Mouse (Mus musculus): ENCODE results near the gene Tax1bp1.
A peak's percentile ranks its signal among the peaks of the same experiment; 100 is the strongest.
"Not testable (repeated sequence)": the region's sequence is repeated elsewhere in the genome, so short reads cannot be mapped to it uniquely, and the experiment has no call there.

Gene Tax1bp1

DNA sequence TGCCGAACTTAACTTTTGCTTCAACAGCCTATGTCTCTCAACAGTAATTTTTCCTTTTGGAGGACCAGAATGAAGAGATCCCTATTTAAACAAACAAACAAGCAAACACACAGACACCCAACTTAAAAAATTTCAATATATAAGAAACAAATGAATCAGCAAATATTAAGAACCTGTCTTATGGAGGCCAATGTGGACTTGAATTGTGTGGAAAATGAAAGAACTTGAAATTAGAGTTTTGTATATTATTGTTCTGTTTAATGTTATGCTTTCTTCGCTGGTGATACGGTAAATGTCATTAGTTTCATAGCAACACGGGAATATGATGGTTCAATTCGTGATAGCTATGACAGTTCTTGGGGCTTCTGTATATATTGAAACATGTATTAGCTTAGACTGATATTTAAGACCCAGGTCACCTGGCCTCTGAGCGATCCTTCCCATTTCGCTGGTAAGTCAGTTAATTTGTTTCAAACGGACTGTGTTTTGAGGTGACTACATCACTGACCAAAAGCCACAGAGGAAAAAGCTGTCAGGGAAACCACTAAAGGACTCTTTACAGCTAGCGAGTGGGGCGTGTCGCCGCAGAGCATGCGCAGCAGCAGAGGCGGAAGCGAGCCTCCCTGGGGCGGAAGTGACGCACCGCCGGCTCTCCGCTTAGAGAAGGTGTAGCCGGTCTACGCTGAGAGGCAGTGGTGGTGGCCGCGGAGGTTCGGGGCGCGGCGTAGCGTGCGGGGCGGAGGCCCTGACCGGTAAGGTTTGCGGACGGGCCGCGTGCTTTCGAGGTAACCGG is at the start of gene Tax1bp1:
TSS of gene Tax1bp1 (plus strand) at position 626 of the 793 bp plus-strand sequence.
- DNase-seq (ENCODE audit: low spot score) = peak; percentile 91

DNA sequence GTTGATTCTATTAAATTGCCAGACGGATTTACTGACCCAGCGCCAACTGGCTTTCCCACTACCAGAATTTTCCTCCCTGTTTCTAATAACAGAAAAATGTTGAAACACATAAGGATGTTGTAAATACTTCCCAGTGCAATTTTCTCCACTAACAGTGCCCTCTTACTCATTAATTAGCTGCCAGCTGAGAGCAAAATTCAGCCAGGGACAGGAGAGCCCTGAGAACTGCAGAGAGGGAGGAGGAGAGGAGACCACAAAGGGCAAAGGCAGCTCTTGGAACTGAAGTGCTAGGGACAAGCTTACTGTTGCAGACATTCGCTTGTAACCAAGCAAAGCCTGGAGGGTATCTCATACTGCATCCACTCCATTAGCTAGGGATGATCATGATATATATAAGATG is 45.9 kb upstream of the Tax1bp1 start:
- DNase-seq (ENCODE audit: low spot score) = no peak

DNA sequence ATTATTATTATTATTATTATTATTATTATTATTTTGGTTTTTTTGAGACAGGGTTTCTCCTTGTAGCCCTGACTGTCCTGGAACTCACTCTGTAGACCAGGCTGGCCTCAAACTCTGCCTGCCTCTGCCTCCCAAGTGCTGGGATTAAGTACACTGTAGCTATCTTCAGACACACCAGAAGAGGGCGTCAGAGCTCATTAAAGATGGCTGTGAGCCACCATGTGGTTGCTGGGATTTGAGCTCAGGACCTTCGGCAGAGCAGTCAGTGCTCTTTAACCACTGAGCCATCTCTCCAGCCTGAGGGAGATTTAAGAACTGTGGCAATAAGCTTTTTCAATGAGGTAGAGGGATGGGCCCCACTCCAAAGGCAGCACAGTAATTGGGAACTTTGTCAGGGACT is 43.7 kb upstream of the Tax1bp1 start:
- not testable (repeated sequence) for DNase-seq (ENCODE audit: low spot score)

DNA sequence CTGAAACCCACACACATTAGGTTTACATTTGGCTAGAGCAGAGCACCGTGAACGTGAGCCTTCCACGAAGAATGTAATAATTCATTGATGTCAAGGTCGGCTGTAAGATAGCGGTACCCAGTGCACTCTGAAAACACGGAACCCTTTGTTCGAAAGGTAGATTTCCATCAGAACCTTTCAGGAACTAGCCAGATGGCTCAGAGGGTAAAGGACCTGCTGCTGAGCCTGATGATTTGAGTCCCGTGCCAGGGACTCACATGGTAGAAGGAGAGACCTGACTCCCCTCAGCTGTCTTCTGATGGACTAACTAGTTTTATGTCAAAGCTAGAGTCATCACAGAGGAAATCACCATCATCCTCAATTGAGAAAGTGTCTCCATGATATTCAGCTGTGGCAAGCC is 41.7 kb upstream of the Tax1bp1 start:
- no peak for DNase-seq (ENCODE audit: low spot score)

DNA sequence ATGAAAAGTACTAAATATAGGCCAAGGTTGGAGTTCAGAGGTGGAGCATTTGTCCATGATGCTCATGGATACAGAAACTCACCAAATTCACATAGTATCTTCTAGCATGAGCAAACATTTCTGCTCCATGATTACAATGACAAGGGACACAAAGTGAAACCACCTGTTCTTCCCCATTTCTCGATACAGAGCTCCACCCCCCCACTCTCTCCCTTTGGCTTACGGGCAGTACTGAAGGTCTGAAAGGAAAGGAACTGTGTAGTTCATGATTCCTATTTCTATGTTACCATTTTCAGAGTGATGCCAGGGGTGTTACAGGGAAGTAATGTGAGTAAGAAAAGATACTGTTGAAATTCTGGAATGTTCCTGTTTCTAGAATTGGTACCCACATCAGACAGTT is 41.0 kb upstream of the Tax1bp1 start:
- DNase-seq (ENCODE audit: low spot score) = no peak

DNA sequence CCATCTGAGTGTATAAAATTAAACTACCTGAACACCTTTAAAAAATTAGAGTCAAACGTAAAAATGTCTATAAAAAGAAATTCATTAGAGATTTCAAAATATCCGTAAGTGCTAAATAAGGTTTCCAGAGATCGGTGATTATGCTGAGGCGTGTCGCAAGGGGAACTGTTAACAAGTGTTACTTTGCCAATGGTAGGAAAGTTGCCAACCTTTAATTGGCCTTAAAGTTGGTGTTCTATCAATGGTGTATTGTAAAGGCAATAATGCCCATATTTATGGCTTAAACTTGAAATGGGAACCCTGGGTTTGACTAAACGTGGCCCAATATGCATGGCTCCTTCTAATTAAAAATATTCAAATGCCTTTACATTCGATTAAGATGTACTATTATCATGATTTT is 39.8 kb upstream of the Tax1bp1 start:
- DNase-seq (ENCODE audit: low spot score) = no peak

DNA sequence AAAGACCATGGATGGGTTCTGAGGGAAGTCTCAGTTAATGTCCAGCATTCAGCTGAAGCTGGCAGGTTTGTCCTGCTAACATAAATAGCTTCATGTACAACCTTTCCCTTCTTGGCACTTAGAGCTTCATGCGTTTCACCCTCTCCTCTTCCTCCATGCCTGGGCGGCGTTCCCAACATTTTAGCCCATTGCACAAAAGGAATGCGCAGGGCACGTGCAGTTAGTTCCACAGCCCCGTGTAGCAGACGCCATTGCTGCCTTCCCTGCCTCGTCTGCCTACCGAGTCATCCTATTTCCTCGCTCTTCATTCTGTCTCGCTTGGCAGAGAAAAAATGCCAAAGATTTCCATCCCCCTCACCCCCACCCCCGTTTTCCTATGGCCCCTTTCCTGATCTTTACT is 39.0 kb upstream of the Tax1bp1 start:
- DNase-seq (ENCODE audit: low spot score) = no peak

DNA sequence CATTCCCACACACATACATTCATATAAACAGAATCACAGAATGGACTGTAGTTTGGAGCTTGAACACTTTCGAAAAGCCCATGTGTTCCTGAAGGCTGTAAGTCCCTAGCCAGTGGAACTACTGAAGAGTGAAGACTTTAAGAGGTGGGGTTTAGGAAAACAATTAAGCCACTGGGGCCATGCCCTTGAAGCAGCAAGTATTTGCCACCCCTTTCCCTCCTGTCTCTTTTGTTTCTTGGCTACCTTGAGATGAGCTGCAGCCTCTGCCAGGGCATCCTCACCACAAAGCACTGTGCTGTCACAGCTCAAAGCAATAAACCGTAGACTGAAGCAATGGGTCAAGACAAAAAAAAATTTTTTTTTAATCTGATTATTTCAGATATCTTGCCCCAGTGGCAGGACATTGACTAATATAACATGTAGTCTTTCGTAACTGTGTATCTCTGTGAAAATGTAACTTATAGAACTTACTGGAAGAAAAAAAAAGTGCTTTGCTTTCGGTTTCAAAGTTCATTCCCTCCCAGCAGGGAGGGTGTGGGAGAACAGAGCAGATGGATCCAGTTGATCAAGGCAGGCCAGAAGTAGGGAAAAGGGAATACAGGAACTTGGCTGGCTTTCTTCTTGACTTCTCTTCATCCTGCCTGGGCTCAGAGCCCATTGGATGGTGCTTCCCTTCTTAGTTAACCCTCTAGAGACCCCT is 38.2 kb upstream of the Tax1bp1 start:
- DNase-seq (ENCODE audit: low spot score) = no peak

DNA sequence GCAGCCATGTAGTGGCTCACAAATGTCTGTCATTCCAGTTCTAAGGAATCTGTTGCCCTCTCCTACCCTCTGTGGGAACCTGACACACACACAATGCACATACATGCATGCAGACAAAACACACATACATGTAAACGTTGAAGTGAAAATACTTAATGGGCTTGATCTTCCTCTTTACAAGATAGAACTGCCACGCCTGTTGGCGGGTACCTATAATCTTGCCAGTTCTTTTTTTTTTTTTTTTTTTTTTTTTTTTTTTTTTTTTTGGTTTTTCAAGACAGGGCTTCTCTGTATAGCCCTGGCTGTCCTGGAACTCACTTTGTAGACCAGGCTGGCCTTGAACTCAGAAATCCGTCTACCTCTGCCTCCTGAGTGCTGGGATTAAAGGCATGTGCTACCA is 36.0 kb upstream of the Tax1bp1 start:
- DNase-seq (ENCODE audit: low spot score) = not testable (repeated sequence)

DNA sequence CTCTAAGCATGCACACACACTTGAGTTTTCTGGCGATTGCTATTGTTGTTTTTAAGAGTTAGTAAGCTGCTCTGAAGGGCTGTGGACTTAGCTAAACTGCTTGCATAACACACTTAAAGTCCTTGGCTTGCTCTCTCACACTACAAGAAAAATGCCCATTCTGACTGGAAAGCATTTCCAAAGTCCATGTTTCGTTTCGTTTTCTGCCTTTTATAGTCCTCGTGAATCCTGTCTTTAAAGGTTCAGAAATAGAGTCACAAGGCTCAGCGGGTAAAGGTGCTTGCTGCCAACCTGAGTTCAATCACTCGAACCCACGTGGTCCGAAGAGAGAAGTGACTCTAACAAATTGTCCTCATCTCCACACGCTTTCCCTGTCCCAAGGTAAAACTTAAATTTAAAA is 34.0 kb upstream of the Tax1bp1 start:
- DNase-seq (ENCODE audit: low spot score) = no peak

DNA sequence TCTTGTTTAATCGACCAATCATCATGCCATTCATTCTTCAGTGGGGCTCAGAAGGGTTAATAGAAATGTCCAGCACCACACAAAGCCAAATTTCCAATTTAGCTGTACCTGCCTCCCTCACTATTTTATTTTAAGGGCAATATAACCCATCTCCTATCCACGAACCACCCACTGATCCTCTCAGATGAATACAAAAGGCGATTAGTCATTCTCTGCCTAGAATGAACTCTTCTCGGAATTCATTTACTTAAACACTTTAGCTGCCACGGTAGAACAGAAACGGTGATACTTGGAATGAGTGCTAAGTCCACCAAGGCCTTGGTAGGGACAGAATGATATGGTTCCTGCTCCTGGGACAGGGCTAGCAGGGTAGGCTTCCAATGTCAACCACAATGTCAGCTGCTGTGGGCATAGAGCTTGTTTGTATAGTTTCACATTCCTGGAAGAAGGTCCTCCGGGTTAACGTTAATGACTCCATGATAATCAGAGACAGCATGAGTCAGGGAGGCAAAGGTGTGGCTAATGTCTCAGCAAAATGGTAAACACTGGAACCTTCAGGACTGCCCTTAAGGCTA is 33.0 kb upstream of the Tax1bp1 start:
- no peak for DNase-seq (ENCODE audit: low spot score)

DNA sequence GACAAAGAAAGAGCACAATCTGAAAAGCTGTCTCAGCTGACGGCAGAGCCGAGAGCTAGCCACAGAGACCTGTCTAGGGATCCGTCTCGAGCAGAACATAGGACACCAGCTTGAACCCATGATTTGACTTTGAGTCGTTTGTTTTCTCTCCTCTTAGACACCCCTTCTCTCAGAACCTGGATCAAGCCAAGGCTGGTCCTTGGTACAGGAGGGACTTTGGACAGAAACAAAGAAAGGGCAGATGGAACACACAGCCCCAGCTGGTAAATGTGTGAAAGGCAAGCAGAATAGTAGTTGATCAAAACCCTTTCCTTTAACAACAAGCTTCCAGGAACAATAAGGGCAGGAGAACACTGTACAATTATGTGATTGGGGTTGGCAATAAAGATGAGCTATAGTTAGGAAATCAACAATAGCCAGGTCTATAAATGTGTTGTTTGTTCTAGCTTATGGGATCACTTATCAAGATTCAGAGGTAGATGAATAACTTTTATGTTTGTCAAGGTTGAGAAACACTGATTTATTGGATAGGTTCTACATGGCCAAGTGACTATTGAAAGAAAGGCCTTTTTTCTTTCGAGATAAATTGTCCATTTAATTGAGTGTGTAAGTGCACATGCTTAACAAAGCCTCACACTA is 31.6 kb upstream of the Tax1bp1 start:
- no peak for DNase-seq (ENCODE audit: low spot score)

DNA sequence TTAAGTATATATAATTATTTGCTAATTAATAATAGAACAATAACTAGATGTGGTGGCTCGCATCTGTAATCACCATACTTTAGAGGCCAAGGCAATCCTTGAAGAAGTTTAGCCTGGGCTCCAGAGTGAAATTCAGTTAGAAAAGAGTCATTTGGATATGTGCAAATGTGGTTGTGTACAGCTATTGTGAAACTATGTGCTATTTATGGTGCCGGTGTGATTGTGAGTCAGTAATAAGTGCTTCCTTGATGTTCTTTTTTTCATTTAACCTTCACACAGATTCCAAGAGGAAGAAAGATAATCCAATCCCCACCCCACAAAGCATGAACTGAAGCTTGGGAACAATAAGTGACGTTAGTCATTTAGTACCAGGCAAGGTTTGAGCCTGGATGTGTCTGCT is 30.9 kb upstream of the Tax1bp1 start:
- DNase-seq (ENCODE audit: low spot score) = no peak

DNA sequence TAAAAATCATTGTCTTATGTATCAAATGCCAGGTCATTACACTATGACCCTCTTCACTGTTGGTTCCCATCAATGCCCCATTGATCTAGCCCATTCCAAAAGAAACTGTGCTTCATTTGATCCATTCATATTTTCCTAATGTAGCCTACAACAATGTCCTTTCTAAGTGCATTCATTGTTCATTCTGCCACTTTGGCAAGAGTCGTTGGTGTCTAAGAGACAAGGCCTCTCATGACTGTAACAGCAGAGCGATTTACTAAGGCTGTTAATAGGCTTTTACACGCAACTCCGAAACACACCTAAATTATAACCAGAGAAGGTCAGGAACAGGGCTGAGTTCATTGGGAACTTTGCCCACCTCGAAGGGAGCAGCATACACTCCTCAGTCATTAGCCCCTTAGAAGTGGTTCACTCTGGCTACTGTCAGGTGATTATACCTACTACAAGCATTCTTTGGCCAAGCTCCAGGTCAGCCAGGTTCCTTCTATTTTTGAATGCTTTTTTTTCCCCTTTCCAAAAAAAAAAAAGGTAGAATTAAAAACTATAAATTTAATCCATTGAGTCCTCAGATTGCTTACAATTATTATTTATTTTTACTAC is 26.5 kb upstream of the Tax1bp1 start:
- DNase-seq (ENCODE audit: low spot score) = no peak

DNA sequence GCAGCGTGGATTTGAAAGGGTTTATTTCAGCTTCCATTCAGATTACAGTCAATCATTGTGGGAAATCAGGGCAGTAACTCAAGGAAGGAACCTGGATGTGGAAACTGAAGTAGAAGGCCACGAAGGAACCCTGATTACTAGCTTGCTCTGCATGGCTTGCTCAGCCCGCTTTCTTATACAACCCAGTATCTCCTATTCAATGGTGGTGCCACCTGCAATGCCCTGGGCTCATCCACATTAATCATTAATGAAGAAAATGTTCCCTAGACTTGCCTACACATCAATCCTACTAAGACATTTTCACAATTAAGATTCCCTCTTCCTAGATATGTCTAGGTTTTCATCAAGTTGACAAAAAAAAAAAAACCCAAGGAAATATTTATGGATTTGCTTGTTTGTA is 23.2 kb upstream of the Tax1bp1 start:
- DNase-seq (ENCODE audit: low spot score) = no peak

DNA sequence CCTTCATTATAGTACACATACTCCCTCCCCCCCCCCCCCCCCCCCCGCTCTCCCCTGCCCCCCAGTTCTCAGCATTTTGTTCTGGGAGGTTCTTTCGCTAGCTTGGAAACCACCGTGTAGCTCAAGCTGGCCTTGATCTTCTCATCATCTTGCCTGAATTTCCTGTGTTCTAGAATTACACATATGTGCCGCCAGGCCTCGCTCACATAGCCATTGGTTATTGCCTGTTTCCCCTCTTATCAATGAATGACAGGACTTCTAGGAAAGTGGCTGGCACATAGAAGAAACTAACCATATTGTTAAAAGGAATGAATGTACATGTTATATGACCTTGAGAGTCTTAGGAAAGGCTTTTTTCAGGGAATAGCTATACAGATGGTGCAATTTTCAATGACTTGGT is 21.7 kb upstream of the Tax1bp1 start:
- no peak for DNase-seq (ENCODE audit: low spot score)

DNA sequence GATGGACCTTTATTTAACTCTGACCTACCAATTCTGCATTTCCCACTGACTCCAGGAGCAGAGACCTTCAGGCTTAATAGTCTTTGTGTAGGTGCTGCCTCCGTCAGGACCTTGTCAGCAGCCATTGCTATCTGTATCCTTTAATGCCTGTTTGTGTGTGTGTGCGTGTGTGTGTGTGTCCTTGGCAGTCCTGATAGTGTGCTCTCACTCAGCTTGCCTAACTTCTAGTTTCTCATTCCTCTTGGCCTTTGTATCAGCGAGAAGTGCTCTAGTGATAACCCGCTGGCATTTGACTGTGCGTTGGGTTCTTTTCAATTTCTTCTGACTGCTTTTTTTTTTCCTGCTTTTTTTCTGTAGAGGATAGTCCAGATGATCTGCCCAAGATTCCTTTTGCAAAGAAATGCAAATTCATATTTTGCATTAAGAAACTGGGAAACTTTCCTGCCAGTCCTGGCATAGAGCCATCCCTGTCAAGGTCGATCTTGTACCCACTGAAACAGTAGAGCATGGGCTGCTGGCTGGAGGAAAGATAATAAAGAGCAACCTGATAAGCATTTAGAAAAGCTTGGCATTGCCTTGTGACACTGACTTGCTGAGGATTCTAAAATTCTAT is 21.0 kb upstream of the Tax1bp1 start:
- DNase-seq (ENCODE audit: low spot score) = no peak

DNA sequence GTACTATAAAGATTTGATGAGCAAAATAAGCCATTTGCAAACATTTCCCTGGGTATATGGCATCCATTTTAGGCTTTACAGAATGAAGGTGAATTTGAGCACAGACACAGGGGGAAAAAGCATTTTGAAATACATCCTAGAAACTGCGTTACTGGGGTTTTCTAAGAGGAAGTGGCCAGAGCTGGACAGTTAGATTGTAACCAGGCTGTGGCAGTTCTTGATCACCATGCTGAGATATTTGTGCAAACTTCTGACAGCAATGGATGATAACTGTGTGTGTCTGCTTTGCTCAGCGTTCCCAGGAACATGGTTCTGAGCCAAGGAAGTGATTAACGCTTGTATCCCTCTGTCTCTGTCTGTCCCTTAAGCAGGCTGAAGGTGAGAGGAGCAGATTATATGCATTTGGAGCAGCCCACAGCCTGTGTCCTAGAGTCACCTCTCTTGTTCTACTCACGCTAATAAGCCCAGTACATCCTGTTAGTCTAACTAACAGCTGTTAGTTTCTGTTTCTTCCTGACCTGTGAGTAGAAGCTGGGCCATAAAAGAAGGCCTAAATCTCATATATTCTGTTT is 15.5 kb upstream of the Tax1bp1 start:
- no peak for DNase-seq (ENCODE audit: low spot score)

DNA sequence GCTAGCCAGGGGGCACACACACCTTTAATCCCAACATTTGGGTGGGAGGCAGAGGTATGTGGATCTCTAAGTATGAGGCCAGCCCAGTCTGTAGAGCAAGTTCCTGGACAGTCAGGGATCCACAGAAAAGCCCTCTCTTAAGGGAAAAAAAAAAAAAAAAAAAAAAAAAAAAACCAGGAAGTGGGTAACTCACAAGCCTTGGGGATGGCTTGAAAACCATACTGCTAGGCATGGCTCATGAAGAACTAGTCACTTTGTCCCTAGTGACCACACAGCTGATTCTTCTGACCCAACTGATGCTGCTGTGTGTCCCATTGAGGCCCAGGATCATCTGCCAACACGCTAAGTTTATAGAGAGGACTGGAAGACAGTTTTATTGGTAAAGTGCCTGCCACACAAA is 14.5 kb upstream of the Tax1bp1 start:
- no peak for DNase-seq (ENCODE audit: low spot score)

DNA sequence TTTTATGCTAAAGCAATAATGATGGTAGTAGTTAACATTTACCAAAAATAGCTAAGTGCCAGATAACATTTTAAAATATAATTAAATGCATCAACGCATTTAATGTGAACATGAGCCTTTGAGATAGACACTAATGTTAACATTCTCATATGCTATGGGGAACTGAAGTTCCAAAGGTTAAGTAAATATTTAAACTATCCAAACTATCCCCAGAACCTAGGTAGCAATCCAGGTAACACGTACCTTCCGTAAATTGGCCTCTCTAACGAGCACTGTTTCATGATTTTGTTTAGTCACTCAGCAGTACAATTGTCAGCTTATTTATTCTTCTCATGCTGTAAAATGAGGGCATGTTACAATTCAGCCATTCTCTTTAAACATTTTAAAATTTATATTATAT is 13.6 kb upstream of the Tax1bp1 start:
- DNase-seq (ENCODE audit: low spot score) = no peak

DNA sequence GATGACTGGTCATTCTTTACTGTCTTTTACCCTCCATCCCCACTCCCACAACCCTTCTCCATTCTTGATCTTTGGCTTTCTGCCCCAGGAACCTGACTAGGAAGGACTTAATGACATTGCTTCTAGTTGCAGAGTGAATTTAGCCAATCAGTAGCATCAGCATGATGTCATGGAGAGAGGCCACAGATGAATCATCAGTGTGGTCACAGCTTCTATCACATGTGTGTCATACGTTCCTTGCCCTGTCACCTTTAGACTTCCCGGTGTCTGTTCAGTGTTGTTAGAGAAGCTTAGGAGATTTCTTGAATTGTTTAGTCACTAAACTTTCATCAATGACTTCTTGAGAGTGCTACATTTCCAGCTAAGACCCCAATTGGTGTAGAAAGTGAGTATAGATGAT is 10.3 kb upstream of the Tax1bp1 start:
- no peak for DNase-seq (ENCODE audit: low spot score)

DNA sequence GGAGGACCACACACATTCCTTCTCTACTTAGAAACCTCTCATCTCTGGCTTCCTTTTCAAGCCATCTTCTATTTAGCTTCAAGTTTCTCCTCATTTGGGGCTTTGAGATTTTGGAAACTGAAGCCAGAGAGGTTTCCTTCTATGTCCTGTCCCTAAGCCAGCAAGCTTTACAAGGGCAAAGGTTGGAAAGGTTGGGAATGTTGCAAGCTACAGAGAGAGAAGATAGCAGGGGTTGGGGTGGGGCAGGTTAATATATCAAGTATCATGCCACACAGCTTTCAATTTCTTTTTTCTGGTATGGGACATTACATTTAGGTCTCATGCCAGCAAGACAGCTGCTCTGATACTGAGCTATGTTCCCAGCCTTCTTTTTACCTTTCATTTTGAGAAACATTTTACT is 8.2 kb upstream of the Tax1bp1 start:
- no peak for DNase-seq (ENCODE audit: low spot score)

All from layer of hippocampus, adult 11-12 months (tissue).